Mouse (Mus musculus) neural tube, embryonic 10.5 days (tissue): ENCODE results near the gene Casc4.
"Not testable (repeated sequence)": the region's sequence is repeated elsewhere in the genome, so short reads cannot be mapped to it uniquely, and the experiment has no call there.

Source experiments
- DNase-seq: peaks from one replicate; pipeline ENCODE4 v3.0.0-alpha.2; 2017; ENCODE audit warnings: low spot score; ENCODE audit errors: extremely low spot score

The Casc4 gene

GRCm38 (mm10) chr2:121916047-121916970 lies 49.5 kb downstream of the Casc4 start:
- no peak for DNase-seq

- DNase-seq, result not testable (repeated sequence)
Observed at GRCm38 (mm10) chr2:121937624-121938023, 70.9 kb downstream of the Casc4 start.

GRCm38 (mm10) chr2:121943364-121943763 lies 76.6 kb downstream of the Casc4 start:
- DNase-seq, result no peak

GRCm38 (mm10) chr2:121954971-121955656 lies 88.3 kb downstream of the Casc4 start:
- DNase-seq, result peak; percentile 22

GRCm38 (mm10) chr2:121955765-121956223 lies 89.0 kb downstream of the Casc4 start, which contains the start of the genes Ctdspl2 and Mageb3:
TSS of gene Ctdspl2 (plus strand) at chr2:121956001.
TSS of gene Mageb3 (minus strand) at chr2:121956092.
- peak; percentile 92 for DNase-seq

GRCm38 (mm10) chr2:121956224-121957018 lies 89.7 kb downstream of the Casc4 start:
- DNase-seq, result peak; percentile 97

- DNase-seq, result no peak
Observed at GRCm38 (mm10) chr2:121957216-121957792, 90.5 kb downstream of the Casc4 start.
